Mouse (Mus musculus) left cerebral cortex, postnatal 36 days (tissue): ENCODE data around the gene Rpf1. TPM values are rescaled to one million over a fixed set of nuclear protein-coding genes. Genes with fewer than 3 reads are reported as not detected.

ENCODE experiments used
- DNase-seq, 2 experiments: peaks; one replicate each; pipeline ENCODE4 v3.0.0; 2021 to 2022; ENCODE audit warnings: low spot score in 2 of 2, mixed read lengths in 1 of 2
- intact Hi-C: fragments of 180-260 bp; cut with DNase I; formaldehyde crosslinking; loops from one replicate; pipeline ENCODE4 v1.15.1; 2025
- total RNA-seq, 2 experiments: library from RNA; stranded (reverse); gene quantifications; 2 replicates each; pipeline ENCODE4 v1.2.3; 2021

The Rpf1 gene
- 10 to 100 TPM; 13.8 to 19.0 TPM for total RNA-seq

- intact Hi-C loops = loop anchor here (5.0 kb wide), 2 partner anchors 246 to 261 kb away; no protein-coding TSS in a partner anchor
These were observed at the start of gene Rpf1 for GRCm38 (mm10) chr3:146520798-146521651. Rpf1 (minus strand) TSS chr3:146521429.

GRCm38 (mm10) chr3:146570939-146571338, 49.7 kb upstream of the Rpf1 start:
- no peak for DNase-seq
- intact Hi-C loops = no loop called here

More at GRCm38 (mm10) chr3:146520798-146521651, at the start of gene Rpf1:
- peak; percentile 93 for DNase-seq

- intact Hi-C loops = no loop called here
- DNase-seq = no peak
These were observed 49.0 kb upstream of the Rpf1 start, which contains the start of gene Uox for GRCm38 (mm10) chr3:146570148-146570782. Uox (plus strand) TSS chr3:146570426.

- no peak for DNase-seq
- intact Hi-C loops = loop anchor here (5.0 to 10.0 kb wide), 4 partner anchors 38 to 345 kb away; no protein-coding TSS in a partner anchor
These were observed 48.4 kb upstream of the Rpf1 start for GRCm38 (mm10) chr3:146569594-146569993.

GRCm38 (mm10) chr3:146567884-146568530, 46.8 kb upstream of the Rpf1 start:
- DNase-seq = peak; percentile 24 to 25
- intact Hi-C loops = loop anchor here (5.0 to 10.0 kb wide), 4 partner anchors 39 to 347 kb away; no protein-coding TSS in a partner anchor

GRCm38 (mm10) chr3:146567366-146567765, 46.1 kb upstream of the Rpf1 start:
- intact Hi-C loops = loop anchor here (5.0 to 10.0 kb wide), 4 partner anchors 40 to 347 kb away; no protein-coding TSS in a partner anchor

GRCm38 (mm10) chr3:146565065-146565411, 43.8 kb upstream of the Rpf1 start:
- DNase-seq = no peak
- intact Hi-C loops = loop anchor here (5.0 to 10.0 kb wide), 4 partner anchors 42 to 350 kb away; no protein-coding TSS in a partner anchor

More at GRCm38 (mm10) chr3:146567366-146567765, 46.1 kb upstream of the Rpf1 start:
- DNase-seq = no peak

GRCm38 (mm10) chr3:146564268-146565064, 43.2 kb upstream of the Rpf1 start:
- peak; percentile 69 to 81 for DNase-seq
- intact Hi-C loops = loop anchor here (5.0 to 10.0 kb wide), 5 partner anchors 43 to 350 kb away; no protein-coding TSS in a partner anchor

GRCm38 (mm10) chr3:146562936-146563335, 41.7 kb upstream of the Rpf1 start:
- intact Hi-C loops = loop anchor here (5.0 to 10.0 kb wide), 2 partner anchors 209 to 352 kb away; no protein-coding TSS in a partner anchor
- no peak for DNase-seq

GRCm38 (mm10) chr3:146557507-146557906, 36.3 kb upstream of the Rpf1 start:
- DNase-seq = peak in 1 of 2 experiments; percentile 12
- intact Hi-C loops = no loop called here

- no peak for DNase-seq
- intact Hi-C loops = no loop called here
These were observed 35.3 kb upstream of the Rpf1 start for GRCm38 (mm10) chr3:146556567-146556966.

GRCm38 (mm10) chr3:146554816-146555215, 33.6 kb upstream of the Rpf1 start:
- intact Hi-C loops = no loop called here
- DNase-seq = no peak

- no peak for DNase-seq
- intact Hi-C loops = no loop called here
These were observed 22.4 kb upstream of the Rpf1 start for GRCm38 (mm10) chr3:146543632-146544031.

- intact Hi-C loops = no loop called here
- DNase-seq = no peak
These were observed 19.5 kb upstream of the Rpf1 start for GRCm38 (mm10) chr3:146540521-146541273.

GRCm38 (mm10) chr3:146534986-146535385, 13.8 kb upstream of the Rpf1 start:
- DNase-seq = no peak
- intact Hi-C loops = no loop called here

GRCm38 (mm10) chr3:146528335-146528734, 7.1 kb upstream of the Rpf1 start:
- intact Hi-C loops = no loop called here
- no peak for DNase-seq

GRCm38 (mm10) chr3:146521652-146522020, 407 bp upstream of the Rpf1 start:
- intact Hi-C loops = loop anchor here (5.0 kb wide), 2 partner anchors 246 to 261 kb away; no protein-coding TSS in a partner anchor
- DNase-seq = no peak

- intact Hi-C loops = loop anchor here (5.0 kb wide), 2 partner anchors 247 to 262 kb away; no protein-coding TSS in a partner anchor
- DNase-seq = no peak
These were observed 917 bp downstream of the Rpf1 start for GRCm38 (mm10) chr3:146520226-146520797.
